Mouse (Mus musculus): ENCODE results near the gene Pigh. TPM values are rescaled to one million over a fixed set of nuclear protein-coding genes. Genes with fewer than 3 reads are reported as not detected.

The Pigh gene
- polyA plus RNA-seq, 1 experiment: 3.6 TPM

- Histone ChIP-seq H3K4me1 (ENCODE audit: control insufficient read depth, insufficient read depth, low read length) (no peaks in the 10 kb centered on the region), H3K4me3 (replicated peaks; ENCODE audit: control insufficient read depth, low read depth, low read length) (no peak overlapping the region), H3K27ac (ENCODE audit: control insufficient read depth, insufficient read depth, low read depth, low read length, poor library complexity) (no peak overlapping the region)
- WGBS: 95% methylated on average over 1 of the region's 1 CpGs
- TF ChIP-seq CTCF (IDR thresholded peaks at IDR 0.05; ENCODE audit: control insufficient read depth, insufficient read depth, low read length) (no peak), POLR2A (IDR thresholded peaks at IDR 0.05; ENCODE audit: borderline replicate concordance, control insufficient read depth, low read depth, low read length) (no peak)
Measured at GRCm38 (mm10) chr12:79048898-79049297, 40.6 kb downstream of the Pigh start.

- H3K4me3 ChIP-seq (replicated peaks; ENCODE audit: control insufficient read depth, low read depth, low read length): no peak overlapping the region
- H3K27ac ChIP-seq (ENCODE audit: control insufficient read depth, insufficient read depth, low read depth, low read length, poor library complexity): no peak overlapping the region
- 83% methylated on average over 7 of the region's 7 CpGs for WGBS
- H3K4me1 ChIP-seq (ENCODE audit: control insufficient read depth, insufficient read depth, low read length): no peaks in the 10 kb centered on the region
- TF ChIP-seq POLR2A (IDR thresholded peaks at IDR 0.05; ENCODE audit: borderline replicate concordance, control insufficient read depth, low read depth, low read length): no peak
- TF ChIP-seq CTCF (IDR thresholded peaks at IDR 0.05; ENCODE audit: control insufficient read depth, insufficient read depth, low read length): no peak
Measured at GRCm38 (mm10) chr12:79047203-79047602, 42.2 kb downstream of the Pigh start.

DNA sequence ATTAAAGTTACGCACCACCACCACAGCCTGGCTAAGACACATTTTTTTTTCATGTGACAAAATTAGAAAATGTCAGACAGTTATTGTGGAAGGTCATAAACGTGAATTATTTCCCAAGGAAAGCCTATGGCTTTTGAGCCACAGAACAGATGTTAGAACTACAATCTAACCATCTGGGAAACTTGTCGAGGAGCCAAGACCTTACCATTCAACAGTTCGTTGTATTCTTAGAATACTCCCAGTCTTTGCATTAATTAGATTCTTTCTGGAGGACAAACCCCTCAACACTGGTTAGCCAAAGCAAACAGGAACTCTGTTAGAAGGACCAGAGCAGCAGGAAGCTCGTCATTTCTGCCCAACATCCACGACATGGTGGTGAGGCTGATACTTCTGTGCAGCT lies 43.3 kb downstream of the Pigh start:
- Histone ChIP-seq H3K27ac (ENCODE audit: control insufficient read depth, insufficient read depth, low read depth, low read length, poor library complexity) (no peak overlapping the region), H3K4me3 (replicated peaks; ENCODE audit: control insufficient read depth, low read depth, low read length) (no peak overlapping the region), H3K4me1 (ENCODE audit: control insufficient read depth, insufficient read depth, low read length) (no peaks in the 10 kb centered on the region)
- TF ChIP-seq CTCF (IDR thresholded peaks at IDR 0.05; ENCODE audit: control insufficient read depth, insufficient read depth, low read length) (no peak), POLR2A (IDR thresholded peaks at IDR 0.05; ENCODE audit: borderline replicate concordance, control insufficient read depth, low read depth, low read length) (no peak)
- 65% methylated on average over 6 of the region's 6 CpGs for WGBS

DNA sequence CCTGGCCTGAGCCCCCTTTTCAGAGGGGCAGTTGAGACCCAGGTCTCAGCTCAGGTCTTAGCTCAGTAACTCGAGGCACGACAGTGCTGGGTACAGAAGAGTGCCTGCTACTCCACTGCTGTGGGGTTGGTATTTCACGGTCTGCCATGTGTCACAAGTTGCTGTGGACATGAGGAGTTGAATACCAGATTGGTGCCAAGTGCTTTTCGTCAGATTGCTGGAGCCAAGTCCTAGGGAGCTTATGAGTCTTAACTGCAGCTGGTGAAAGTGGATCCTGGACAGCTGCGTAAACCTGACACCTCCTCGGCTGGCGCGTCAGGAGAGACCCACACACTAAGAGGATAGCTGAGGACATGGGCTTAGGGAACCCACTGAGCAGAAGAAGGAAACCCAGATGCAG lies 44.8 kb downstream of the Pigh start:
- TF ChIP-seq POLR2A (IDR thresholded peaks at IDR 0.05; ENCODE audit: borderline replicate concordance, control insufficient read depth, low read depth, low read length) (no peak), CTCF (IDR thresholded peaks at IDR 0.05; ENCODE audit: control insufficient read depth, insufficient read depth, low read length) (no peak)
- WGBS: 84% methylated on average over 8 of the region's 8 CpGs
- H3K27ac ChIP-seq (ENCODE audit: control insufficient read depth, insufficient read depth, low read depth, low read length, poor library complexity): no peak overlapping the region
- no peak overlapping the region for H3K4me3 ChIP-seq (replicated peaks; ENCODE audit: control insufficient read depth, low read depth, low read length)
- H3K4me1 ChIP-seq (ENCODE audit: control insufficient read depth, insufficient read depth, low read length): no peaks in the 10 kb centered on the region

DNA sequence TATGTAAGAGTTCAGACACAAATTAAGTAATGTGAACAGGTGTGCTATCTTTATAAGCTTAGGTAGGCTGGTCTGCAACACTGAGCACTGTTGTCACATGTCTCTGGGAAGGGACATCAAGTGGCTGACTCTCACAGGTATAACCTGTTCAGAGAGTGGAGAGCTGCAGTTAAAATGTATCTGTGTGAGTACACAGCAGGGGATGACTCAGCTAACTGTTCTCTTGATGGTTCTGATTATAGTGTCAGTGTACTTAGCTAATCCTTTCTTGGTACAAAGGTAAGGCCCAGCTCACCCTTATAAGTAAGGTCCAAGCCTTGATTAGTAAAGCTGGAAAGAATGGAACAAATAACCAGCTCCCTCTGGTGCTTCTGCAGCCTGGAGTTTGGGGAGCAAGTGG lies 48.0 kb downstream of the Pigh start:
- Histone ChIP-seq H3K4me3 (replicated peaks; ENCODE audit: control insufficient read depth, low read depth, low read length) (no peak overlapping the region), H3K4me1 (ENCODE audit: control insufficient read depth, insufficient read depth, low read length) (no peaks in the 10 kb centered on the region), H3K27ac (ENCODE audit: control insufficient read depth, insufficient read depth, low read depth, low read length, poor library complexity) (no peak overlapping the region)
- TF ChIP-seq POLR2A (IDR thresholded peaks at IDR 0.05; ENCODE audit: borderline replicate concordance, control insufficient read depth, low read depth, low read length) (no peak), CTCF (IDR thresholded peaks at IDR 0.05; ENCODE audit: control insufficient read depth, insufficient read depth, low read length) (no peak)

GRCm38 (mm10) chr12:79040201-79040827 lies 49.1 kb downstream of the Pigh start:
- 85% methylated on average over 11 of the region's 11 CpGs for WGBS
- TF ChIP-seq CTCF (IDR thresholded peaks at IDR 0.05; ENCODE audit: control insufficient read depth, insufficient read depth, low read length) (no peak), POLR2A (IDR thresholded peaks at IDR 0.05; ENCODE audit: borderline replicate concordance, control insufficient read depth, low read depth, low read length) (no peak)
- Histone ChIP-seq H3K27ac (ENCODE audit: control insufficient read depth, insufficient read depth, low read depth, low read length, poor library complexity) (no peak overlapping the region), H3K4me3 (replicated peaks; ENCODE audit: control insufficient read depth, low read depth, low read length) (no peak overlapping the region), H3K4me1 (ENCODE audit: control insufficient read depth, insufficient read depth, low read length) (no peaks in the 10 kb centered on the region)

DNA sequence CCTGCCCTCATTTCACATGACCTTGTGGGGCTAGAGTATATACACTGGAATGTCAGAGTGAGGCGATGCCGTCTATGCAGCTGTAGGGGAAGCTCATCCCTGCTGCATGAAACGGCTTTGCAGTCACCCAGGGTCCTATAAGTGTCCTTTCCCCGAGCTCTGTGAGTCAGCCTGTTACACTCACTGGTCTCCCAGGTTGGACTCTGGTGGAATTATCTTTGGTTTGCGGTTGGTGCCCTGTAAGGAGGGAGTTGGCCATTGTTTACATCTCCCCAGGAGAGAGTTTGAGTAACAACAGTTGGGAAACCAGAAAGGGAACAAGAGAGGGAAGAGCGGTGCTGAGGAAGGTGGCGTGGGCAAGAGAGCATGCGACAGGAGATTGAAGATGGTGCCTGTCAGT lies 49.7 kb downstream of the Pigh start:
- TF ChIP-seq CTCF (IDR thresholded peaks at IDR 0.05; ENCODE audit: control insufficient read depth, insufficient read depth, low read length): no peak
- no peak for TF ChIP-seq POLR2A (IDR thresholded peaks at IDR 0.05; ENCODE audit: borderline replicate concordance, control insufficient read depth, low read depth, low read length)
- no peak overlapping the region for H3K27ac ChIP-seq (ENCODE audit: control insufficient read depth, insufficient read depth, low read depth, low read length, poor library complexity)
- WGBS: 76% methylated on average over 8 of the region's 8 CpGs
- H3K4me3 ChIP-seq (replicated peaks; ENCODE audit: control insufficient read depth, low read depth, low read length): no peak overlapping the region
- no peaks in the 10 kb centered on the region for H3K4me1 ChIP-seq (ENCODE audit: control insufficient read depth, insufficient read depth, low read length)

GRCm38 (mm10) chr12:79035349-79035748 lies 54.1 kb downstream of the Pigh start:
- no peak for TF ChIP-seq POLR2A (IDR thresholded peaks at IDR 0.05; ENCODE audit: borderline replicate concordance, control insufficient read depth, low read depth, low read length)
- no peak for TF ChIP-seq CTCF (IDR thresholded peaks at IDR 0.05; ENCODE audit: control insufficient read depth, insufficient read depth, low read length)
- Histone ChIP-seq H3K4me1 (ENCODE audit: control insufficient read depth, insufficient read depth, low read length) (no peaks in the 10 kb centered on the region), H3K27ac (ENCODE audit: control insufficient read depth, insufficient read depth, low read depth, low read length, poor library complexity) (no peak overlapping the region), H3K4me3 (replicated peaks; ENCODE audit: control insufficient read depth, low read depth, low read length) (no peak overlapping the region)
- WGBS: 55% methylated on average over 3 of the region's 3 CpGs

- H3K27ac ChIP-seq (ENCODE audit: control insufficient read depth, insufficient read depth, low read depth, low read length, poor library complexity): no peak overlapping the region
- H3K4me3 ChIP-seq (replicated peaks; ENCODE audit: control insufficient read depth, low read depth, low read length): no peak overlapping the region
- WGBS: 85% methylated on average over 2 of the region's 2 CpGs
- TF ChIP-seq POLR2A (IDR thresholded peaks at IDR 0.05; ENCODE audit: borderline replicate concordance, control insufficient read depth, low read depth, low read length) (no peak), CTCF (IDR thresholded peaks at IDR 0.05; ENCODE audit: control insufficient read depth, insufficient read depth, low read length) (no peak)
- no peaks in the 10 kb centered on the region for H3K4me1 ChIP-seq (ENCODE audit: control insufficient read depth, insufficient read depth, low read length)
Measured at GRCm38 (mm10) chr12:79034331-79034730, 55.1 kb downstream of the Pigh start.

Other genes starting within 250 kb of the Pigh start
- 50.6 and 79.5 TPM in 2 replicates for gene Atp6v1d, start 228.0 kb downstream of the Pigh start, polyA plus RNA-seq (2011; ENCODE audit: insufficient read depth, insufficient read length, low replicate concordance, missing spikeins)
- 18.7 and 43.2 TPM in 2 replicates for gene Eif2s1, start 227.8 kb downstream of the Pigh start, polyA plus RNA-seq (2011; ENCODE audit: insufficient read depth, insufficient read length, low replicate concordance, missing spikeins)
- 4.1 and 6.2 TPM in 2 replicates for gene Plek2, start 182.7 kb downstream of the Pigh start, polyA plus RNA-seq (2011; ENCODE audit: insufficient read depth, insufficient read length, low replicate concordance, missing spikeins)
- 6.2 and 18.7 TPM in 2 replicates for gene Tmem229b, start 82.0 kb downstream of the Pigh start, polyA plus RNA-seq (2011; ENCODE audit: insufficient read depth, insufficient read length, low replicate concordance, missing spikeins)
- gene Plekhh1, start 60.5 kb downstream of the Pigh start, polyA plus RNA-seq (2011; ENCODE audit: insufficient read depth, insufficient read length, low replicate concordance, missing spikeins): 0.36 and 1.1 TPM in 2 replicates
- gene Arg2, start 41.1 kb upstream of the Pigh start, polyA plus RNA-seq (2011; ENCODE audit: insufficient read depth, insufficient read length, low replicate concordance, missing spikeins): 3.0 and 14.9 TPM in 2 replicates
- 35.5 and 74.5 TPM in 2 replicates for gene Vti1b, start 83.0 kb upstream of the Pigh start, polyA plus RNA-seq (2011; ENCODE audit: insufficient read depth, insufficient read length, low replicate concordance, missing spikeins)
- gene Rdh11, start 102.6 kb upstream of the Pigh start, polyA plus RNA-seq (2011; ENCODE audit: insufficient read depth, insufficient read length, low replicate concordance, missing spikeins): 6.4 and 9.3 TPM in 2 replicates
- 10.4 and 28.6 TPM in 2 replicates for gene Rdh12, start 119.3 kb upstream of the Pigh start, polyA plus RNA-seq (2011; ENCODE audit: insufficient read depth, insufficient read length, low replicate concordance, missing spikeins)
- 15.1 and 33.5 TPM in 2 replicates for gene Zfyve26, start 206.7 kb upstream of the Pigh start, polyA plus RNA-seq (2011; ENCODE audit: insufficient read depth, insufficient read length, low replicate concordance, missing spikeins)
- gene Rad51b, start 207.6 kb upstream of the Pigh start, polyA plus RNA-seq (2011; ENCODE audit: insufficient read depth, insufficient read length, low replicate concordance, missing spikeins): 2.0 and 2.3 TPM in 2 replicates